Mouse (Mus musculus) layer of hippocampus, postnatal 10 days (tissue): ENCODE results near the gene Tmem204. TPM values are rescaled to one million over a fixed set of nuclear protein-coding genes. Genes with fewer than 3 reads are reported as not detected.

Source experiments
- DNase-seq, 2 experiments: peaks; one replicate each; pipeline ENCODE4 v3.0.0; 2021; ENCODE audit warnings: low spot score in 2 of 2
- total RNA-seq, 2 experiments: library from RNA; stranded (reverse); gene quantifications; 2 replicates each; pipeline ENCODE4 v1.2.3; 2021

Tmem204 gene
- total RNA-seq, 2 experiments from 2014 or later: 7.4 to 7.9 TPM

DNA sequence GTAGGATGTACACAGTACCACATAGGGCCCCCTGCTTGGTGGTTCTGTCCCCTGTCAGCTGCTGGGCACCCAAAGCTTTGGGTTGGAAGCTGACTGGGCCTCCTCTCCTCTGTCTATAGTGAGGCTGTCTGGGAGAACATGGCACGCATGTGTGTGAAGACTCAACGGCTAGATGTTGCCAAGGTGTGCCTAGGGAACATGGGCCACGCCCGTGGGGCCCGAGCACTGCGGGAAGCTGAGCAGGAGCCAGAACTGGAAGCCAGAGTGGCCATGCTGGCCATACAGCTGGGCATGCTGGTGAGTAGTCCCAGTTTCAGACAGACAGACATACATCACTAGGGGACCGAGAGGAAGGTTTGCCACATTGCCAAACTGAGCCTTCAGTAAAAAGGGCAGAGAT is 3.3 kb upstream of the Tmem204 start:
- DNase-seq: no peak

- DNase-seq: no peak
Observed at GRCm38 (mm10) chr17:25084835-25085385, 1.5 kb upstream of the Tmem204 start.

DNA sequence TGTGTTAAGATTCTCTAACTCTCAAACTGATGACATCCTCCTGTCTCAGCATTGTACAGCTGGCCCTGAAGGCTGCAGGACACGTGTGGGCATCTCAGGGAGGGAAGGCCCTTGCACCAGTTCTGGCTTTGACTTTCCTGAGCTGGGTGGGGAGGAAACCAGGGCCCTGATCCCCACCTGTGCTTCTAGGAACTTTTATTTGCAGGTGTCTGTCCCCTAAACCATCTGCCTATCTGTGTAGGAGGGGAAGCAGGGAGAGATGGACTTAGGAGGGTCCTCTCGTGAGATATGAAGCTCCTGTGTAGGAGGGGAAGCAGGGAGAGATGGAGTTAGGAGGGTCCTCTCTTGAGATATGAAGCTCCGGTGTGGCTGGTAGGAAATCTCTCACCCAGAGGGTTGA is 504 bp downstream of the Tmem204 start:
- DNase-seq: no peak

- DNase-seq: no peak
Observed at GRCm38 (mm10) chr17:25082081-25082847, 1.1 kb downstream of the Tmem204 start.

- no peak for DNase-seq
Observed at GRCm38 (mm10) chr17:25080960-25081381, 2.4 kb downstream of the Tmem204 start.

DNA sequence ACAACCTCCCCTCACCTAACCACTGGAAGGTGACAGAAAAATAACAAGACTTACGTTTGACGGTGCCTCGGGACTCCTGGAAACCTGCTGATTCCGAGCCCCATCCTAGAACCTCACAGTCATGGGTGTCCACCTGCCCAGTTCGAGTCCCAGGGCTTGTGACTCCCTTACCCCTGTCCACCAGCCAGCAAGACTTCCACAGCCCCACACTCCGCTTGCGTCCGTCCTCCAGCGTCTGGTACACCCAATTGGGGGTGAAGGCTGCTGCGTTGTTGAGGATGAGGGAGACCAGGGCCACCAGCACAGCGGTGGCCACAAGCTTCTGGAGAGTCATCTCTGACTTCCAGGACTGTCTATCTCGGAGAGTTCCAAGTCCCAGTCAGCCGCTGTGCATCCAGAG is 3.2 kb downstream of the Tmem204 start:
- no peak for DNase-seq

- DNase-seq: peak; percentile 72 to 77
Observed at GRCm38 (mm10) chr17:25077771-25078372, 5.5 kb downstream of the Tmem204 start.

DNA sequence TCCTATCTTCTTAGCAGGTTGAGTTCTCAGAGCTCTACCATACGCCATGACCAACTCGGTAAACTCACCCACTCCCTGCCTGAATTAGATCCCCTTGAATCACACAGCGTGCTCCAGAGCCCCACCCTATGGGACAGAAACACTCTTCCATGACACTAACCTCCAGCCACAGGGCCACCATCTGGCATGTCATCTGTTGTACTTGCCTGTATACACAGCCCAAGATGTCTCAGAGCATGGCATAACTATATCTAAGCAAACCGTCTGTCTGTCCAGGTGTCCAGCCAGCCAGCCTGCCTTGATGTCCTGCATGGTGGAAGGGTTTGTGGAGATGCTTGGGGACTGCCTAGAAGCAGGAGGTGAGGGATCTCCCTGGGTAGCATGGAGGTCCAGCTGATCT is 6.5 kb downstream of the Tmem204 start:
- no peak for DNase-seq

- DNase-seq: no peak
Observed at GRCm38 (mm10) chr17:25068690-25069089, 14.7 kb downstream of the Tmem204 start.

GRCm38 (mm10) chr17:25067442-25067851 is 15.9 kb downstream of the Tmem204 start:
- DNase-seq: no peak

DNA sequence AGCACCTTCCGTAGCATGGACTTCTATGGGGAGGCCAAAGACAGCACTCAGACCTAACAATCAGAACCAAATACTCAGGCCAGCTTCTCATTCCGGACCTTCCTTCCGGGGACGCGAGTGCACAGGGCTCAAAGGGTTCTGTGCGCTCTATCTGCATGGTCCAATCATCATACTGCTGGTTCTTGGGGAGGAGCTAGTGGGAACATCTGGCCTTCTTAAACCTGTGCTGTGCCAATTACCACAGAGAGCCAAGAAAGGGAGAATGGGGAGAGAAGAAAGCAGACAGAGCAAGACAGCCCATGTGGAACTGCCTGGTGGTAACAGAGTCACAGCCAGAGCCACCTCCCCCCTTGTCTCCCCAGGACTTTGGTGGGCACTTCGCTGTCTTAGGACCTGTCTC is 16.8 kb downstream of the Tmem204 start:
- no peak for DNase-seq

GRCm38 (mm10) chr17:25065189-25065588 is 18.2 kb downstream of the Tmem204 start:
- DNase-seq: no peak

DNA sequence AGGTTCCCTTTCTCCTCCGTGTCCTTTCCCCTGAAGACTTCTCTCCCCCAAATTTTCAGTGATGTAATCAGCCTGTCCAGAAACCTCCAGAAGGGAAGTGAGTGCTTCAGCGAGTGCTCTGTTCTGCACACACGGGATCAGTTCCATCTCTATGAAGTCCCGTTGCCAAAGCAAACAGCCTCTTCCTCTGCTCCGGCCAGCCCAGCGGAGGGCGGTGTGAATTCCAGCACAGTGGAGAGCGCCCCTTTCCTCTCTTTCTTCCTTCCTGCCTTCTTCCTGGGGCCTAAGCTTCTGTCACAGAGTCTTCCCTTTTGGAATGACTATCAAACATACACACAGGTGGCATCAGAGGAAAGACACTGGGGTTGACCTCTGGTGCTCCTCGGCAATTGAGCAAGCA is 19.0 kb downstream of the Tmem204 start:
- no peak for DNase-seq

- DNase-seq: no peak
Observed at GRCm38 (mm10) chr17:25063872-25064271, 19.5 kb downstream of the Tmem204 start.

GRCm38 (mm10) chr17:25063261-25063660 is 20.1 kb downstream of the Tmem204 start:
- no peak for DNase-seq

DNA sequence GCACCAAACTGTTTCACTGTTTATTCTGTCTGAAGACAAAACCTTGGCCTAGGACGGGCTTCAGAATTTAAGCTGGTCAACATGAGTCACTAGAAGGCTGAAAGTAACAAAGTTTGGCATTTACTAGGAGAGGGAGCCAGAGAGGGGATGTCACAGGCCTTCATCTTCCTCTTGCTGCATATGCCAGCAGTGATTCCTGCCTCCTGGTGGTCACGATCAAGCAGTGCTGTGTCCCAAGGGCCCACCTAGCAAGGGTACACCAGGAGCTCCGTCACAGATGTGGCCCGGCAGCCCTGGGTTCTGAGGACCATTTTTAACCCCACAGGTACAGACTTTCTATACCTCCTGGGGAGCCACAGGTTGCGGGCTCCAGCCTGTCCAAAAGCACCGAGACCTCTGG is 26.4 kb downstream of the Tmem204 start:
- DNase-seq: no peak

GRCm38 (mm10) chr17:25053274-25053673 is 30.1 kb downstream of the Tmem204 start:
- DNase-seq: no peak

GRCm38 (mm10) chr17:25047143-25047542 is 36.2 kb downstream of the Tmem204 start:
- no peak for DNase-seq

DNA sequence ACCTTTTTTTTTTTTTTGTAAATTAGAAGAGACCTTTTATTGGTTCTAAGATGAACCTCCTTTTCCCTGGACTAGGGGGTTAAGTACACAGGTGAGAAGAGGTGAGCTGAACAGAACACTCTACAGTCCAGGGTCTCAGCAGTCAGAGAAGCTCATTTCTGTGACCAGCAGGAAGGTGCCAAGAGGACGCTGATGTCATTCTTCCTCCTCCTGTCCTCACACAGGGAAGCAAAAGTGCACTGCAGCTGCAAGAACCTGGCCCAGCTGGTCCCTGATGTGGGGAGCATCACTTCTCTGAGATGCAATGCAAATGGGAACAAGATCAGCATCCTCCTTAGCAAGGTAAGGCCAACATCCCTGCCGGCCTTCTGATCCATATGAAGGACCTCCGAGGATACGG is 38.1 kb downstream of the Tmem204 start:
- no peak for DNase-seq

- no peak for DNase-seq
Observed at GRCm38 (mm10) chr17:25044879-25045278, 38.5 kb downstream of the Tmem204 start.

GRCm38 (mm10) chr17:25036183-25036582 is 47.2 kb downstream of the Tmem204 start:
- no peak for DNase-seq

DNA sequence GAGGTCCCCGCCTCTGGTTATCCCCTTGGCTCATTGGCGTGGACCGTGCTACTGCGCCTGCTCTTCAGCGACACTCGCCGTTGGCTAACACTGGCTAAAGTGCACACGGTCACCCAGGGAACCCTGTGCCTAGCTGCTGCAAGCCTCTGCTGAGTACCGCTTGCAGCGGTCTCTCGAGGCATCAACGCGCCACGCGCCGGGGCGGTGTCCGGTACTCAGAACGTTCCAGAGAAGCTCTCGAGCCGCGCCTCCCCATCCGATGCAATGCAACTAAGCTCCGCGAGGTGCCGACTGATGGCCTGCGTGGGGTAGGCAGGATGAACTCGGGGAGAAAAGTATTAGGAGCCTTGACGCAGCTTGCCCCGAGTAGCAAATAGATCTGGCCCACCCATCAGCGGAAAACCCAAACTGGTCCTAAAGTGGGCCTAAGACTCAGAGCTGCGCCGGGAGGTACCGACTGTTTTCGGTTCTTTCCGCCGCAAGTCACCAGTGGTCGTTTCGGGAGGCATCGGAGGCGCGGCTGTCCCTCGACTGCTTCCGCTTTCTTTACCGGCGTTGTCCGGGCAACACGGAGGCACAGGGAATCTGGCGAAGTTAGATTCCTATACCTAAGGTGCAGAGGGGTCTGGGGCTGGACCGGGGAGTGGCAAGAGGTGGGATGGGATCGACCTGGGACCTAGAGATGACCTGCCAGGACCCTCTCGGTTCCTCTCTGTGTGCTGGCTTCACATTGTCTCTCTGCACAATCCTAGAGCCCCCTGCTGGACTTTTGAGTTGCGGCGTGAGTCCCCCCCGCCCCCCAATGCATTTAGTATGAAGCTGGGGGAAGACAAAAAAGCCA is 66.9 kb downstream of the Tmem204 start:
- peak; percentile 75 to 78 for DNase-seq
